Mouse (Mus musculus) C2C12 (cell line): ENCODE measurements around the gene Syne1. TPM values are rescaled to one million over a fixed set of nuclear protein-coding genes. Genes with fewer than 3 reads are reported as not detected.
A peak's percentile ranks its signal among the peaks of the same experiment; 100 is the strongest.

Experiments
- H3K27me3 ChIP-seq: one replicate; pipeline ENCODE4 v1.6.1; 2011; ENCODE audit not compliant: control insufficient read depth, insufficient read depth, insufficient read length
- H3K36me3 ChIP-seq: one replicate; pipeline ENCODE4 v1.6.1; 2011; ENCODE audit not compliant: control insufficient read depth, insufficient read depth
- H3K4me3 ChIP-seq: one replicate; pipeline ENCODE4 v1.5.1; 2011; ENCODE audit warnings: mild to moderate bottlenecking, control low read depth; ENCODE audit not compliant: poor library complexity, insufficient read depth, severe bottlenecking
- H3K79me2 ChIP-seq: one replicate; pipeline ENCODE4 v1.6.1; 2011; ENCODE audit not compliant: control insufficient read depth, insufficient read depth
- H3K79me3 ChIP-seq: one replicate; pipeline ENCODE4 v1.6.1; 2011; ENCODE audit warnings: low read depth, control low read depth
- H3ac ChIP-seq: one replicate; pipeline ENCODE3; 2011; ENCODE audit warnings: low read depth; ENCODE audit not compliant: control insufficient read depth, insufficient read length
- CEBPB ChIP-seq: IDR thresholded peaks from one replicate; pipeline ENCODE4 v1.6.1; 2011; ENCODE audit warnings: low read depth, mild to moderate bottlenecking, control low read depth, moderate library complexity
- CTCF ChIP-seq: IDR thresholded peaks from one replicate; pipeline ENCODE4 v1.5.1; 2011; ENCODE audit not compliant: control insufficient read depth, insufficient read depth, insufficient read length
- FOSL1 ChIP-seq: IDR thresholded peaks from one replicate; pipeline ENCODE4 v1.8.0; 2011; ENCODE audit warnings: mild to moderate bottlenecking, low read length; ENCODE audit not compliant: poor library complexity, insufficient read depth, severe bottlenecking
- MAX ChIP-seq: IDR thresholded peaks from one replicate; pipeline ENCODE4 v1.6.1; 2011; ENCODE audit warnings: mild to moderate bottlenecking, control low read depth
- MYOD1 ChIP-seq: IDR thresholded peaks from one replicate; pipeline ENCODE4 v1.6.1; 2011; ENCODE audit warnings: low read depth; ENCODE audit not compliant: control insufficient read depth, insufficient read length
- MYOG ChIP-seq: IDR thresholded peaks from one replicate; pipeline ENCODE4 v1.6.1; 2011; ENCODE audit not compliant: control insufficient read depth, insufficient read length; ENCODE audit errors: extremely low read depth
- USF1 ChIP-seq: IDR thresholded peaks from one replicate; pipeline ENCODE4 v1.6.1; 2011; ENCODE audit warnings: low read depth, mild to moderate bottlenecking, control low read depth, moderate library complexity
- polyA plus RNA-seq: library from polyadenylated mRNA; unstranded; fragments of >200 nt; fragmentation: generic; extraction: Trizol; gene quantifications from one replicate; pipeline ENCODE4 v1.2.1, GENCODE M21; 2012; ENCODE audit warnings: missing spikeins

Syne1 gene
- polyA plus RNA-seq, 1 experiment, result 4.1 TPM

DNA sequence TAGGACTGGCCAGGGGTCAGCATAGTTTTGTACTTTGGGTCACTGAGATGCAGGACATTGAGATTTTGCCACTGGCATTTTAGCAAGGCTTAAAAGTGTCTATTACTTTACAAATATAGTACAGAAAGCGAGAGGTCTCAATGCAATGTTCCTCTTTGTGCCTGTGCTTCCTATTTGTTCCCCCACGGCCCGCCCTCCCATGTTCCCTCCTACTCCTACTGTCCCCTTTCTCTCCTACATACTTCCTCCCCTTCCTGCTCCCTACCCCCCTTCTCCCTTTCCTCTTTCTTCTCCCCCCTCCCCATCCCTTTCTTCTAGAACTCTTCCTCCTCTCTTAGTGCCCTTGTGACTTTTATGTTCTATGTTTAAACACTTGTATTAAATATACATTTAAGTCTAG, 494.3 kb downstream of the Syne1 start:
- Histone ChIP-seq H3K27me3 (no peaks in the 10 kb centered on the region), H3ac (no peak overlapping the region), H3K36me3 (peaks cover 45% of the 10 kb centered on the region), H3K79me3 (no peaks in the 10 kb centered on the region), H3K4me3 (no peak overlapping the region), H3K79me2 (no peaks in the 10 kb centered on the region)
- TF ChIP-seq FOSL1 (no peak), MYOG (no peak), CEBPB (no peak)

DNA sequence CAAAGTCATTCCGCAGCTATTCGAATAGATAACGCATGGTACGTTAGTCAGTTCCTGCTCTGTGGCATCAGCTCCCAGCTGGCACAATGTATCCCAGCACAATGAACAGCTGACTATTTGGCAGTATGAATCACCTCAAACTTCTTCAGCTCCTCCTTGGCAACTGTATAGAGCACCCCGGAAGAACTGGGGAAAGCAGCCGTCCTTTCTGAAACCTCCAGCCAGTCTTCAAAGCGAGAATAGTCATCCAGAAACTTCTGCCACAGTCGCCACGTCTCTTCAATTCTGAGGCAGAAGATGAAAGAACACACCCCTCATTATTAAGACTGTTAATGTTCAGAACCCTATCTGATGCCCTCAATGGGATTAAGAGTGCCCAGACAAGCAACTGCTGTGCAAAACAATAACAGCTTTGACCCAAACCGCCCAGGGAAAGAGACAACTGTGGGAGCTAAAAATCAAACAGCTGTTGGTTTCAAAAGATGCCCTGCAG, 495.0 kb downstream of the Syne1 start:
- Histone ChIP-seq H3K27me3 (no peaks in the 10 kb centered on the region), H3K79me3 (no peaks in the 10 kb centered on the region), H3K79me2 (no peaks in the 10 kb centered on the region), H3ac (no peak overlapping the region), H3K36me3 (peaks cover 49% of the 10 kb centered on the region), H3K4me3 (no peak overlapping the region)
- TF ChIP-seq MYOG, result no peak
- peak; percentile 75 for TF ChIP-seq MAX
- no peak for TF ChIP-seq CTCF
- TF ChIP-seq FOSL1, result peak; percentile 39
- peak; percentile 98 for TF ChIP-seq MYOD1
- no peak for TF ChIP-seq USF1
- no peak for TF ChIP-seq CEBPB

DNA sequence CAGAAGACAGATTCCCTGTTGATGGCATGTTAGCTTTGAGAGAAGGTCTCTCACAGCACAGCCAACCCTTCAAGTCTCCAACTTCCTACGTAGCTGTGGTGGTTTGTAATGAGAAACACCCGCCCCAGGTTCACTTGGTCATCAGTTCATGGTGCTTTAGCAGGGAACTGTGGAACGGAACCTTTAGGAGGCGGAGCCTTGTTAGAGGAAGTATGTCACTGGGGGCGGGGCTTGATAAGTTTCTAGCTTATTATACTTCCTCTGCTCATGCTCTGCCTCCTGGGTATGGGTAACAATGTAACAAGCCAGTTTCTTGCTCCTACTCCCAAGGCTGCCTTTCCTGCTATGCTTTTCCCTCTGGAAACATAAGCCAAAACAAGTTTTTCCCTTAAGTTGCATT, 505.6 kb downstream of the Syne1 start:
- Histone ChIP-seq H3ac (no peak overlapping the region), H3K4me3 (no peak overlapping the region), H3K27me3 (no peaks in the 10 kb centered on the region), H3K79me3 (no peaks in the 10 kb centered on the region), H3K36me3 (peaks cover 71% of the 10 kb centered on the region), H3K79me2 (no peaks in the 10 kb centered on the region)
- TF ChIP-seq MYOG (no peak), CEBPB (no peak), CTCF (no peak), FOSL1 (no peak), MAX (no peak), MYOD1 (no peak), USF1 (no peak)

DNA sequence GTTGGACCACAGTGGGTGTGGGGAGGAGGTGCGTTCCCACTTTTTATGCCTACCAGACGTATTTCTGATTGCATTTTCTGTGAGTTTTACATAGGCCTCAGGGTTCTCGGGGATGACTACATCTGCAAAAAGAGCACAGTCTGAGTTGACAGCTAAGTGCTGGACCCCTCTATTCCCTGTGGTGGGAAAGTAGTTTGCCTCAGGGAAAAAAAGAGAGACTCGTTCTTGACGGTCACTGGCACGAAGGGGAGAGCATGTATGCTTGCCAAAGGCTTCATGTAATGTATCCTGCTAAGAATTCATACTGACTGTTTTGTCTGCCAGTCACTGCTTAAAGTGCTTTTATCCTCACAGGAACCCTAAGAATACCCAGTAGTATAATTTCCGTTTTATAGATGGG, 506.1 kb downstream of the Syne1 start:
- no peak overlapping the region for H3ac ChIP-seq
- H3K4me3 ChIP-seq, result no peak overlapping the region
- H3K79me3 ChIP-seq, result no peaks in the 10 kb centered on the region
- H3K27me3 ChIP-seq, result no peaks in the 10 kb centered on the region
- TF ChIP-seq MAX (no peak), FOSL1 (no peak), MYOD1 (no peak), USF1 (no peak), CEBPB (no peak), MYOG (no peak), CTCF (no peak)
- peaks cover 75% of the 10 kb centered on the region for H3K36me3 ChIP-seq
- no peaks in the 10 kb centered on the region for H3K79me2 ChIP-seq

DNA sequence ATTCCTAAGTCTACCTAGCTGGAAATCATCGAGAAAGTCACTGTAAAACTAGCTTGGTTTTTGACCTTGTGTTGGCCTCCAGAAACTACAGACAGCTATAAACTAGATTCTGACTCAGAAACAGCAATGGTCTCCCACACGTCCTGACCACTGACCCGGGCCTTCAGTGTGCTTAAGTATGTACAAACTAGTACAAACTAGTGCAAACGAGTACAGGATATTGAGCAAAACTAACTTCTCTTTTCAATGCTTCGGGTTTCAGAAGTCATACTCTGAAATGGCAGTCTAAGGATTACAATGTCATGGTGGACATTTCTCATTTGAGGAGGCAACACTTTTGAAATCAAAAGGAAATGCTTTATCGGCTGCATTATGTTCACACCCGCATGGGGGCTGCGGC, 506.8 kb downstream of the Syne1 start:
- Histone ChIP-seq H3K79me3 (no peaks in the 10 kb centered on the region), H3K79me2 (no peaks in the 10 kb centered on the region), H3ac (no peak overlapping the region), H3K4me3 (no peak overlapping the region), H3K36me3 (peaks cover 76% of the 10 kb centered on the region), H3K27me3 (no peaks in the 10 kb centered on the region)
- no peak for TF ChIP-seq FOSL1
- TF ChIP-seq CEBPB, result no peak
- no peak for TF ChIP-seq CTCF
- TF ChIP-seq MYOD1, result no peak
- TF ChIP-seq USF1, result no peak
- TF ChIP-seq MAX, result no peak
- TF ChIP-seq MYOG, result no peak

DNA sequence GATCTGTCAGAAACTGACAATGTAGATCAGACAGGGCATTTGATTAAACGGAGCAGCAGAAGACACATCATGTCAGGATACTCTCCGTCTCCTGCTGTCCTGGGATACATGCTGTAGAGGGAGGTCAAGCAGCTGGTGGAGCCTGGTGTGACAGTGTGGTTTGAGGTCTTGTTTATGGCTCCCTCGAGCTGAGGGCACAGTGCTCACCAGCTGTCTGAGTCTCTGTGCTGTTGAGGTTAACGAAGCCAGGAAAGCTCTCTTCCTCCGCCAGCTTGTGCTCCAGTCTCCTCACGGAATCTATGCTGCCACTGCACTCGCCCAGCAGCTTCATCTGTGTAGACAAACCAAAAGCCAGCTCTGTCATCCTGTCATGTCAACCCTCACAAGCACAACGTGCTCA, 510.0 kb downstream of the Syne1 start:
- Histone ChIP-seq H3K79me3 (no peaks in the 10 kb centered on the region), H3ac (no peak overlapping the region), H3K4me3 (no peak overlapping the region), H3K36me3 (peaks cover 70% of the 10 kb centered on the region), H3K27me3 (no peaks in the 10 kb centered on the region), H3K79me2 (no peaks in the 10 kb centered on the region)
- TF ChIP-seq USF1, result no peak
- no peak for TF ChIP-seq FOSL1
- TF ChIP-seq MYOG, result no peak
- no peak for TF ChIP-seq CTCF
- no peak for TF ChIP-seq CEBPB
- TF ChIP-seq MYOD1, result no peak
- TF ChIP-seq MAX, result no peak
